Mouse (Mus musculus): Measurements from ENCODE around the gene 3110018I06Rik.

DNA sequence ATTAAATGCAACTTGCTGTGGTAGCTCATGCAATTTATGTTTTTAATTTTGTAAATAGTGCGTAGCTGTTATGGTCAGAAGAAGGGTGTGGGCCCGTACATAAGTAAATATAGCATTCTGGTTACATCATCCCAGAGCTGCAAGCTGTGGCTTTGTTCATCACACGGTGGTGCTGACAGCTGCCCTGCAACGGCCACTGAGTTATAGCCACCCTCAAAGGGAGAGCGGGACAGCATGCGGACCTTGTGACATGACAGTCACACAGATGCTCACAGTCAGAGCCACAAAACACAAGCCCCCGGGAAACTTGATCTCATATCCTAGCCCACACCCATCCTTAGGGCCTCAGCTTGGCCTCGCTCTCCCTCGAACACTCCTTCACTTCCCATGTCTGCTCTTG lies 30.6 kb upstream of the 3110018I06Rik start:
- TF ChIP-seq GATA1 (IDR thresholded peaks at IDR 0.05; ENCODE audit: low read length) (no peak), TAL1 (IDR thresholded peaks at IDR 0.05; ENCODE audit: low read length) (no peak)

Data from erythroblast, embryonic 14.5 days (primary cell).